Mouse (Mus musculus) CH12.LX (cell line): ENCODE measurements around the gene Tmco1.

Experiments used
- BHLHE40 ChIP-seq: IDR thresholded peaks from 2 replicates; pipeline ENCODE4 v1.6.1; 2011; ENCODE audit warnings: mild to moderate bottlenecking, low read depth, low read length, improper control_type of control experiment
- CTCF ChIP-seq, 2 experiments: IDR thresholded peaks in 1 of 2; conservative IDR thresholded peaks in 1 of 2; 2 replicates each; pipeline ENCODE4 v1.5.1; 2011 to 2012; ENCODE audit warnings: low read depth in 2 of 2, low read length in 2 of 2, improper control_type of control experiment in 1 of 2, inconsistent platforms in 1 of 2, mild to moderate bottlenecking in 1 of 2, moderate library complexity in 1 of 2
- IRF4 ChIP-seq: IDR thresholded peaks from 2 replicates; pipeline ENCODE4 v1.6.1; 2014; ENCODE audit warnings: low read depth, mild to moderate bottlenecking, inconsistent platforms, low read length, improper control_type of control experiment
- KAT2A ChIP-seq: IDR thresholded peaks from 2 replicates; pipeline ENCODE4 v1.6.1; 2012; ENCODE audit warnings: low read length, improper control_type of control experiment, inconsistent platforms; ENCODE audit not compliant: insufficient replicate concordance
- MAFK ChIP-seq: IDR thresholded peaks from 2 replicates; pipeline ENCODE4 v1.6.1; 2011; ENCODE audit warnings: low read length, improper control_type of control experiment; ENCODE audit not compliant: insufficient replicate concordance
- NRF1 ChIP-seq: IDR thresholded peaks from 2 replicates; pipeline ENCODE4 v1.6.1; 2014; ENCODE audit warnings: low read depth, mild to moderate bottlenecking, inconsistent platforms, low read length, improper control_type of control experiment, moderate library complexity
- POLR2A ChIP-seq: IDR thresholded peaks from 2 replicates; pipeline ENCODE4 v1.6.1; 2011; ENCODE audit warnings: low read depth, mild to moderate bottlenecking, improper control_type of control experiment, low read length
- RCOR1 ChIP-seq: conservative IDR thresholded peaks from 2 replicates; pipeline ENCODE4 v1.6.1; 2012; ENCODE audit warnings: low read depth, mild to moderate bottlenecking, inconsistent platforms, low read length, improper control_type of control experiment
- SMC3 ChIP-seq: IDR thresholded peaks from 2 replicates; pipeline ENCODE4 v1.6.1; 2011; ENCODE audit warnings: low read depth, low read length, improper control_type of control experiment
- TCF12 ChIP-seq: IDR thresholded peaks from 2 replicates; pipeline ENCODE4 v1.6.1; 2014; ENCODE audit warnings: low read depth, mild to moderate bottlenecking, inconsistent platforms, low read length, improper control_type of control experiment
- USF1 ChIP-seq: IDR thresholded peaks from 2 replicates; pipeline ENCODE4 v1.6.1; 2014; ENCODE audit warnings: low read depth, mild to moderate bottlenecking, inconsistent platforms, low read length, improper control_type of control experiment
- ZKSCAN1 ChIP-seq: IDR thresholded peaks from 2 replicates; pipeline ENCODE4 v1.6.1; 2012; ENCODE audit warnings: low read depth, inconsistent platforms, low read length, improper control_type of control experiment, borderline replicate concordance

DNA sequence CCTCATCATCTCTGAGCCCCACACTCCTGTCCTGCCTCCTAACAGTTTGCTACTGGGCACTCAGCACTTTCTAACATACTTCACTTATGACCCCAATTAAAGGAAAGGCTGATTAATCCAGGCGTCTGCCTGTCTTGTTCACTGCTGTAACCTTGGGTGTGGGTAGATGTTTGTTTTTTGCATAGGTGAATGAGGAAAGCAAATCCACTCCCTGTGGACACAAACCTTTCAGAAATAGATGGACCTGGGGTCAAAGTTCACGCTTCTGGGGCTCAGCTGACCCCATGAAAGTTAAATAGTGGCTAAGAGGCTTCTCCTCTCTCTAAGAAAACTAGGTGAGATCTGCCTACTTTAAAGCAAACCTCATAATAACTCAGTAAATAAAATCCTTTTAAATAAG, 66.8 kb downstream of the Tmco1 start:
- TF ChIP-seq NRF1: no peak
- no peak for TF ChIP-seq TCF12
- no peak for TF ChIP-seq BHLHE40
- TF ChIP-seq POLR2A: no peak
- no peak for TF ChIP-seq RCOR1
- TF ChIP-seq MAFK: no peak
- TF ChIP-seq KAT2A: no peak
- TF ChIP-seq ZKSCAN1: no peak
- TF ChIP-seq SMC3: no peak
- TF ChIP-seq USF1: no peak
- no peak for TF ChIP-seq CTCF (conservative IDR thresholded peaks at IDR 0.05 in 1 of 2, IDR thresholded peaks at IDR 0.05 in 1 of 2; ENCODE audit: low read depth in 2 of 2, low read length in 2 of 2)
- TF ChIP-seq IRF4: no peak
